Mouse (Mus musculus) small intestine, adult 2 months (tissue): ENCODE measurements around the gene Alg13. TPM values are rescaled to one million over a fixed set of nuclear protein-coding genes. Genes with fewer than 3 reads are reported as not detected.

Experiments used
- H3K27ac ChIP-seq: fragments of 200-500 bp; 2 replicates; pipeline ENCODE4 v1.5.1; 2012; ENCODE audit warnings: low read depth, low read length, control low read depth, inconsistent platforms; ENCODE audit not compliant: insufficient read depth
- H3K27me3 ChIP-seq: fragments of 200-500 bp; 2 replicates; pipeline ENCODE4 v1.6.1; 2012; ENCODE audit warnings: mild to moderate bottlenecking, moderate library complexity, low read length, inconsistent platforms; ENCODE audit not compliant: control insufficient read depth, insufficient read depth
- H3K36me3 ChIP-seq: fragments of 200-500 bp; 2 replicates; pipeline ENCODE4 v1.6.1; 2012; ENCODE audit warnings: mild to moderate bottlenecking, low read length, control low read depth, inconsistent platforms; ENCODE audit not compliant: control insufficient read depth, insufficient read depth
- H3K4me1 ChIP-seq: fragments of 200-500 bp; 2 replicates; pipeline ENCODE4 v1.6.1; 2012; ENCODE audit warnings: low read length, inconsistent platforms, mixed read lengths; ENCODE audit not compliant: control insufficient read depth, insufficient read depth, insufficient read length
- H3K4me3 ChIP-seq: fragments of 200-500 bp; 2 replicates; pipeline ENCODE4 v1.5.1; 2012; ENCODE audit warnings: low read depth, mild to moderate bottlenecking, control low read depth, inconsistent platforms, low read length, moderate library complexity
- CTCF ChIP-seq: fragments of 200-500 bp; IDR thresholded peaks from 2 replicates; pipeline ENCODE4 v1.5.1; 2012; ENCODE audit warnings: low read depth, mild to moderate bottlenecking, control low read depth, inconsistent platforms, low read length, moderate library complexity, mixed read lengths; ENCODE audit not compliant: insufficient replicate concordance, insufficient read length; ENCODE audit errors: extremely low read depth
- POLR2A ChIP-seq: fragments of 200-500 bp; IDR thresholded peaks from 2 replicates; pipeline ENCODE4 v1.6.1; 2012; ENCODE audit warnings: low read depth, mild to moderate bottlenecking, control low read depth, inconsistent platforms, low read length, moderate library complexity
- WGBS: fragments of 180-500 bp; shearing (Covaris S2); methylation state at CpG from one replicate; pipeline ENCODE4 v1.1.7; 2018; 5-methylcytosine and 5-hydroxymethylcytosine counted together
- polyA plus RNA-seq: library from polyadenylated mRNA; depleted of rRNA; stranded (reverse); fragments of >200 nt; gene quantifications from 2 replicates; pipeline ENCODE4 v1.2.3, GENCODE M21; 2012

Alg13 gene
- polyA plus RNA-seq, 1 experiment, result 3.4 TPM

DNA sequence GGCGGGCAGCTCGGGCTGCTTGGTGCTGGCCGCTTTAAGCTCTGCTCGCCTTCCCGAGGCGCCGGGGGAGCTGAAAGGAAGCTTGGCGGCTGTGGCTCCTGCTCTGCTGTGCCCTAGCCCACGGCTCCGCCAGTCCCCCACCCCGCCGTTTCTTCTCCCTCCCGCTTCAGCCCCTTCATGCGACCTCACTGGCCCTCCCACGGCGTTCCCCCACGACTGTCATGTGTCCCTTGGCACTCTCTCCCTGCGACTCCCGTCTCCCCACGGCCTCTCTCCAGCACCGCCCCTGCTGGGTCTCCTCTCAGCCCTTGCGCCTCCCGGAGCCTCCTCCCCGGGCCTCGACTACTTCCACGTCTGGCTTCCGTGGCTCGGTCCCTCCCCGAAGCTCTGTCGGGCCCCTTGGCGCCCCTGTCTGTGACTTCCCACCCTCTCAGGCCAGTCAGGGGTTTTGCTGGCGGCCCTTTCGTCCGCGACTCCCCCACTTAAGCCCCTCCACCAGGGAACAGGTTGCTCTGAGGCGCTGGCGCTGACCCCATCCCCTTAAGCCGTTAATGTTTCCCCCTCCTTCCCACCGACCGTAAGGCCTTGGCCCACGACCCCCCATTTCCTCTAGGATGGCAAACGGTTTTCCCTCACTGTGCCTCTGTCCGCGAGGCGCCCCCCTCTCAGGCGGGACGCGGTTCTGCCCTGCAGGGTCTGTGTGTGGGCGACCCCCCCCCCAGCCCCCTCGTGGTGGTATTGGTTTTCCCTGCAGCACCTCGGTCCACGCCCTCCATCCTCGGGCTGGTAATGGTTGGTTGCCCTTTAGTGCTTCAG, 768 bp downstream of the Alg13 start:
- no peaks in the 10 kb centered on the region for H3K27me3 ChIP-seq
- H3K4me3 ChIP-seq, result peak overlapping the region; percentile 99
- H3K4me1 ChIP-seq, result no peaks in the 10 kb centered on the region
- no peak for TF ChIP-seq CTCF
- no peak for TF ChIP-seq POLR2A
- 19% methylated on average over 51 of the region's 53 CpGs for WGBS
- no peaks in the 10 kb centered on the region for H3K36me3 ChIP-seq
- H3K27ac ChIP-seq, result no peak overlapping the region

DNA sequence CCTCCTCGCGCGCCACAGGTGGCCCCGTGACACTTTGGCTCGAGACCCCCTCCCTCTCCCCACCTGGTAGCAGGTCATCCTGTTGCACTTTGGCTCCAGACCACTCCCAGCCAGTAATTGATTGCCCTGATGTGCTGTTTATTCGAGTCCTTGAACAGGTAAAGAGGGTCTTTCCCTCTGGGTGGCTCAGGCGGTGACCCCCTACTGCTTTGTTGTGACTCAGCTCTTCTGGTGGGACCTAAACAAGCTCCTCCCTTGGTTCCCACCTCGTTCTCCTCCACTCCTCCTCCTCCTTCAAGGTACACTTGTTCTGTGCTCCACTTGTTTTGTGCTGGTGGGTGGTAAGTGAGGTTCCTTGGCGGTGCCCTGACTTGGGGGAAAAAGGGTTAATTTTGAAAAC, 1.8 kb downstream of the Alg13 start:
- Histone ChIP-seq H3K4me3 (peak overlapping the region; percentile 99; the same call in 1 of the 2 replicates), H3K27ac (no peak overlapping the region), H3K4me1 (no peaks in the 10 kb centered on the region), H3K36me3 (no peaks in the 10 kb centered on the region), H3K27me3 (no peaks in the 10 kb centered on the region)
- no peak for TF ChIP-seq POLR2A
- no peak for TF ChIP-seq CTCF
- 42% methylated on average over 9 of the region's 9 CpGs for WGBS

DNA sequence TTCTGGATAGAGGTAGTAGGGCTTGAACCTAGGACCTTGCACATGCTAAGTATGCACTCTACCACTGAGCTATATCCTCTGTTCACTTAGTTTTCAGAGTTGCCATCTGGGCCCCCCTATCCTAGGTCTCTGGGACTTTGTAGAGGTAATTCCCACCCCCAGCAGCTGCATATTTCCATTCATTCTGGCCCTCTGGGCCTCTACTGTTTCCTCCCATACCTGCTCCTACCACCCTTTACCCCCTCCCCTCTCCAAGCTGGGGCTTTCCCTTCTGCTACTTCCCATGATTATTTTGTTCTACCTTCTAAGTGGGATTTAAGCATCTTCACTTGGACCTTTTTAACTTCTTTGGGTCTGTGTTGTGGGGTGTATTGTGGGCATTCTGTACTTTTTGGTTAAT, 7.8 kb downstream of the Alg13 start:
- no peak for TF ChIP-seq CTCF
- no peak for TF ChIP-seq POLR2A
- Histone ChIP-seq H3K4me1 (no peaks in the 10 kb centered on the region), H3K36me3 (no peaks in the 10 kb centered on the region), H3K27me3 (no peaks in the 10 kb centered on the region), H3K27ac (no peak overlapping the region), H3K4me3 (no peak overlapping the region)

DNA sequence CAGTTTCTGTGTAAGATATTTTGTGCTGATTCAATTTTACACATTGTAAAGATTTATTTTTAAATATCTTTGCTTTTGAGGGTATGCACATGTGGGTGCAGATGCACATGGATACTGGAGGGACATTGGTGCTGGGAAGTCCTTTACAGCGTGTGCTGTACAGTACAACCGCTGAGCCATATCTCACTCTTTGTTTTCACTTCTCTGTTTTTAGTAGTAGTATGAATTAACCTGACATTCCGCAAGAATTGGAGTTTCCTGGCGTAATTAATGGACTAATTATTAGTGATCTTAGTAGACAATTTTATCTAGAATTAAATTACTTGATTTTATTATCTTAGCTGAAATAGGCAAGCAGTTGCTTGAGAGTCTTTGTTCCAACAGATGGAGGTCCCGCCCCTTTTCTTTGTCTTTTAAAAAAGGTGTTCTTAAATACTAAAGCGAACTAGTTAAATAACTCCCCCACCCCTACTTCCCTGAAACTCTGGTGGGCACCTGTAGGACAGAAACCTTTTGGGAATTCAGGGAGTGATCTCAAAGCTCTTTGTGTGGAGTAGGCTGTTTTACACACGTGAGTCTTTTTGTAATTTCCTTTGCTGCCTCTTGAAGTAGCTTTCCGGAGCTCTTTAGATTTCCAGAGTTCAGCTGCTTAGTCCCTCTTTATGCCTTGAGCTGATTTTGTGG, 17.9 kb downstream of the Alg13 start:
- TF ChIP-seq POLR2A (no peak), CTCF (no peak)
- WGBS, result 74% methylated on average over 8 of the region's 8 CpGs
- Histone ChIP-seq H3K36me3 (no peaks in the 10 kb centered on the region), H3K4me3 (no peak overlapping the region), H3K27ac (no peak overlapping the region), H3K27me3 (no peaks in the 10 kb centered on the region), H3K4me1 (no peaks in the 10 kb centered on the region)

DNA sequence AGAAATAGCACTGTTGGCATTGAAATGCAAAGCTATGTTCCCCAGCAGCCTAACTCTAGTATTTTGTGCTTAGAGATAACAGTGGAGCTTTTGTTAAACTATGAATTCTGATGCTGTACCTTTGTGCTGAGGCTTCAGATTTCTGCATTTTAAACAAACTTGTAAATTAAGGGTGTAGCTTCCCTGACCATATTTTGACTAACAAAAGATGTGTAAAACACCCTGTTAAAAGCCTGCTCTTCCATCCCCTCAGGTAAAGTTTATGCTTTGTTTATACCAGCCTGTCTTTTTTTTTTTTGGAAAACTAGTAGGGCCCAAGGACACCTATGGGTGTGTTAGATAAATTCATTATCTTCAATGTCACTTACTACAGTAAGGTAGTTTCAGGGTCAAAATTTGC, 20.3 kb downstream of the Alg13 start:
- H3K27ac ChIP-seq, result no peak overlapping the region
- no peaks in the 10 kb centered on the region for H3K36me3 ChIP-seq
- H3K4me3 ChIP-seq, result no peak overlapping the region
- no peak for TF ChIP-seq POLR2A
- TF ChIP-seq CTCF, result no peak
- H3K4me1 ChIP-seq, result no peaks in the 10 kb centered on the region
- no peaks in the 10 kb centered on the region for H3K27me3 ChIP-seq

GRCm38 (mm10) chrX:144338355-144338754, 20.8 kb downstream of the Alg13 start:
- no peaks in the 10 kb centered on the region for H3K36me3 ChIP-seq
- H3K4me1 ChIP-seq, result no peaks in the 10 kb centered on the region
- no peak overlapping the region for H3K27ac ChIP-seq
- no peaks in the 10 kb centered on the region for H3K27me3 ChIP-seq
- H3K4me3 ChIP-seq, result no peak overlapping the region
- TF ChIP-seq CTCF, result no peak
- TF ChIP-seq POLR2A, result no peak

- no peak overlapping the region for H3K27ac ChIP-seq
- 0 out of 2 replicates have a peak, but pooled peaks cover 3% of the 10 kb centered on the region for H3K36me3 ChIP-seq
- no peaks in the 10 kb centered on the region for H3K27me3 ChIP-seq
- 81% methylated on average over 2 of the region's 2 CpGs for WGBS
- no peaks in the 10 kb centered on the region for H3K4me1 ChIP-seq
- H3K4me3 ChIP-seq, result no peak overlapping the region
- TF ChIP-seq CTCF, result no peak
- no peak for TF ChIP-seq POLR2A
Observed at GRCm38 (mm10) chrX:144374196-144374595, 56.6 kb downstream of the Alg13 start.
